Mouse (Mus musculus) limb, embryonic 11.5 days (tissue): Measurements from ENCODE around the gene Gm11168. TPM values are rescaled to one million over a fixed set of nuclear protein-coding genes. Genes with fewer than 3 reads are reported as not detected.
A peak's percentile ranks its signal among the peaks of the same experiment; 100 is the strongest.
"Not testable (repeated sequence)": the region's sequence is repeated elsewhere in the genome, so short reads cannot be mapped to it uniquely, and the experiment has no call there.

Experiments
- ATAC-seq: fragments of 200-750 bp; cut with Nextera tagmentation; 2 replicates; pipeline ENCODE4 v1.8.0; 2017; ENCODE audit warnings: low read depth; ENCODE audit not compliant: insufficient number of reproducible peaks, low FRiP score, low TSS enrichment
- DNase-seq: peaks from one replicate; pipeline ENCODE4 v3.0.0-alpha.2; 2015; ENCODE audit warnings: low spot score
- H3K27ac ChIP-seq: fragments of 300-500 bp; sonication (generic); replicated peaks from 2 replicates; pipeline ENCODE4 v1.5.1; 2014; ENCODE audit warnings: low read depth, mild to moderate bottlenecking, low read length
- H3K27me3 ChIP-seq: fragments of 300-500 bp; sonication (generic); 2 replicates; pipeline ENCODE4 v1.6.1; 2014; ENCODE audit warnings: mild to moderate bottlenecking, low read length, mixed read lengths; ENCODE audit not compliant: control insufficient read depth, insufficient read depth
- H3K36me3 ChIP-seq: fragments of 300-500 bp; sonication (generic); 2 replicates; pipeline ENCODE4 v1.6.1; 2014; ENCODE audit warnings: mild to moderate bottlenecking, low read length, moderate library complexity, mixed read lengths; ENCODE audit not compliant: control insufficient read depth, insufficient read depth
- H3K4me1 ChIP-seq: fragments of 300-500 bp; sonication (generic); 2 replicates; pipeline ENCODE4 v1.6.1; 2014; ENCODE audit warnings: low read length, mixed read lengths; ENCODE audit not compliant: control insufficient read depth, insufficient read depth
- H3K4me2 ChIP-seq: fragments of 300-500 bp; sonication (generic); 2 replicates; pipeline ENCODE4 v1.6.1; 2014; ENCODE audit warnings: low read depth, mild to moderate bottlenecking, moderate library complexity; ENCODE audit not compliant: severe bottlenecking
- H3K4me3 ChIP-seq: fragments of 300-500 bp; sonication (generic); 2 replicates; pipeline ENCODE4 v1.5.1; 2014; ENCODE audit warnings: low read depth, low read length
- H3K9ac ChIP-seq: fragments of 300-500 bp; sonication (generic); 2 replicates; pipeline ENCODE4 v1.6.1; 2014; ENCODE audit warnings: mild to moderate bottlenecking, low read length
- H3K9me3 ChIP-seq: fragments of 300-500 bp; sonication (generic); 2 replicates; pipeline ENCODE4 v1.6.1; 2016; ENCODE audit warnings: low read length; ENCODE audit not compliant: control insufficient read depth
- WGBS: fragments of 180-500 bp; shearing (Covaris S2); extraction: QIAGEN DNeasy Blood & Tissue Kit; methylation state at CpG from one replicate; pipeline ENCODE4 v1.1.7; 2014; 5-methylcytosine and 5-hydroxymethylcytosine counted together
- polyA plus RNA-seq: library from polyadenylated mRNA; unstranded; fragments of >200 nt; fragmentation: Nextera tagmentation; extraction: Ambion mirVana; gene quantifications from 2 replicates; pipeline ENCODE4 v1.2.1, GENCODE M21; 2014

The Gm11168 gene
- polyA plus RNA-seq, 1 experiment from 2014 or later, result not detected

DNA sequence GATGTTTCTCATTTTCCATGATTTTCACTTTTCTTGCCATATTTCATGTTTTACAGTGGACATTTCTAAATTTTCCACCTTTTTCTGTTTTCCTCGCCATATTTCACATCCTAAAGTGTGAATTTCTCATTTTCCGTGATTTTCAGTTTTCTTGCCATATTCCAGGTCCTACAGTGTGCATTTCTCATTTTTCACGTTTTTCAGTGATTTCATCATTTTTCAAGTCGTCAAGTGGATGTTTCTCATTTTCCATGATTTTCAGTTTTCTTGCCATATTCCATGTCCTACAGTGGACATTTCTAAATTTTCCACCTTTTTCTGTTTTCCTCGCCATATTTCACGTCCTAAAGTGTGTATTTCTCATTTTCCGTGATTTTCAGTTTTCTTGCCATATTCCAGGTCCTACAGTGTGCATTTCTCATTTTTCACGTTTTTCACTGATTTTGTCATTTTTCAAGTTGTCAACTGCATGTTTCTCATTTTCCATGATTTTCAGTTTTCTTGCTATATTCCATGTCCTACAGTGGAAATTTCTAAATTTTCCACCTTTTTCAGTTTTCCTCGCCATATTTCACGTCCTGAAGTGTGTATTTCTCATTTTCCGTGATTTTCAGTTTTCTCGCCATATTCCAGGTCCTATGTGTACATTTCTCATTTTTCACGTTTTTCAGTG is 20.3 kb downstream of the Gm11168 start, which contains the start of gene Gm10718:
Gene Gm10718, plus strand, starts transcription at position 236 of the 673 bp plus-strand sequence.
- not testable (repeated sequence) for ATAC-seq, H3K9me3 ChIP-seq
- WGBS, result 72% methylated on average over 9 of the region's 13 CpGs

DNA sequence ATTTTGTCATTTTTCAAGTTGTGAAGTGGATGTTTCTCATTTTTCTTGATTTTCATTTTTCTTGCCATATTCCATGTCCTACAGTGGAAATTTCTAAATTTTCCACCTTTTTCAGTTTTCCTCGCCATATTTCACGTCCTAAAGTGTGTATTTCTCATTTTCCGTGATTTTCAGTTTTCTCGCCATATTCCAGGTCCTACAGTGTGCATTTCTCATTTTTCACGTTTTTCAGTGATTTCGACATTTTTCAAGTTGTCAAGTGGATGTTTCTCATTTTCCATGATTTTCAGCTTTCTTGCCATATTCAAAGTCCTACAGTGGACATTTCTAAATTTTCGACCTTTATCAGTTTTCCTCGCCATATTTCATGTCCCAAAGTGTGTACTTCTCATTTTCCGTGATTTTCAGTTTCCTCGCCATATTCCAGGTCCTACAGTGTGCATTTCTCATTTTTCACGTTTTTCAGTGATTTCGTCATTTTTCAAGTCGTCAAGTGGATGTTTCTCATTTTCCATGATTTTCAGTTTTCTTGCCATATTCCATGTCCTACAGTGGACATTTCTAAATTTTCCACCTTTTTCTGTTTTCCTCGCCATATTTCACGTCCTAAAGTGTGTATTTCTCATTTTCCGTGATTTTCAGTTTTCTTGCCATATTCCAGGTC is 21.0 kb downstream of the Gm11168 start:
- 68% methylated on average over 15 of the region's 16 CpGs for WGBS
- H3K4me3 ChIP-seq, H3K9me3 ChIP-seq, DNase-seq, H3K9ac ChIP-seq, H3K36me3 ChIP-seq, H3K27ac ChIP-seq, H3K4me1 ChIP-seq, ATAC-seq, H3K27me3 ChIP-seq, H3K4me2 ChIP-seq: not testable (repeated sequence)

More for the DNA sequence above, 20.3 kb downstream of the Gm11168 start, which contains the start of gene Gm10718:
- not testable (repeated sequence) for H3K4me2 ChIP-seq, H3K4me1 ChIP-seq, H3K36me3 ChIP-seq, H3K4me3 ChIP-seq, H3K27ac ChIP-seq, DNase-seq, H3K9ac ChIP-seq, H3K27me3 ChIP-seq

DNA sequence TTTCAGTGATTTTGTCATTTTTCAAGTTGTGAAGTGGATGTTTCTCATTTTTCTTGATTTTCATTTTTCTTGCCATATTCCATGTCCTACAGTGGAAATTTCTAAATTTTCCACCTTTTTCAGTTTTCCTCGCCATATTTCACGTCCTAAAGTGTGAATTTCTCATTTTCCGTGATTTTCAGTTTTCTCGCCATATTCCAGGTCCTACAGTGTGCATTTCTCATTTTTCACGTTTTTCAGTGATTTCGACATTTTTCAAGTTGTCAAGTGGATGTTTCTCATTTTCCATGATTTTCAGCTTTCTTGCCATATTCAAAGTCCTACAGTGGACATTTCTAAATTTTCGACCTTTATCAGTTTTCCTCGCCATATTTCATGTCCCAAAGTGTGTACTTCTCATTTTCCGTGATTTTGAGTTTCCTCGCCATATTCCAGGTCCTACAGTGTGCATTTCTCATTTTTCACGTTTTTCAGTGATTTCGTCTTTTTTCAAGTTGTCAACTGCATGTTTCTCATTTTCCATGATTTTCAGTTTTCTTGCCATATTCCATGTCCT is 21.8 kb downstream of the Gm11168 start, which contains the start of gene Gm10717:
Gene Gm10717, plus strand, starts transcription at position 506 of the 556 bp plus-strand sequence.
- H3K27me3 ChIP-seq, H3K9ac ChIP-seq, DNase-seq, H3K4me2 ChIP-seq, H3K36me3 ChIP-seq, H3K4me1 ChIP-seq, H3K9me3 ChIP-seq, H3K4me3 ChIP-seq, ATAC-seq, H3K27ac ChIP-seq: not testable (repeated sequence)
- 73% methylated on average over 12 of the region's 12 CpGs for WGBS

DNA sequence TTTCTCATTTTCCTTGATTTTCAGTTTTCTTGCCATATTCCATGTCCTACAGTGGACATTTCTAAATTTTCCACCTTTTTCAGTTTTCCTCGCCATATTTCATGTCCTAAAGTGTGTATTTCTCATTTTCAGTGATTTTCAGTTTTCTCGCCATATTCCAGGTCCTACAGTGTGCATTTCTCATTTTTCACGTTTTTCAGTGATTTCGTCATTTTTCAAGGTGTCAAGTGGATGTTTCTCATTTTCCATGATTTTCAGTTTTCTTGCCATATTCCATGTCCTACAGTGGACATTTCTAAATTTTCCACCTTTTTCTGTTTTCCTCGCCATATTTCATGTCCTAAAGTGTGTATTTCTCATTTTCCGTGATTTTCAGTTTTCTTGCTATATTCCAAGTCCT is 22.5 kb downstream of the Gm11168 start:
- not testable (repeated sequence) for DNase-seq, H3K4me2 ChIP-seq

DNA sequence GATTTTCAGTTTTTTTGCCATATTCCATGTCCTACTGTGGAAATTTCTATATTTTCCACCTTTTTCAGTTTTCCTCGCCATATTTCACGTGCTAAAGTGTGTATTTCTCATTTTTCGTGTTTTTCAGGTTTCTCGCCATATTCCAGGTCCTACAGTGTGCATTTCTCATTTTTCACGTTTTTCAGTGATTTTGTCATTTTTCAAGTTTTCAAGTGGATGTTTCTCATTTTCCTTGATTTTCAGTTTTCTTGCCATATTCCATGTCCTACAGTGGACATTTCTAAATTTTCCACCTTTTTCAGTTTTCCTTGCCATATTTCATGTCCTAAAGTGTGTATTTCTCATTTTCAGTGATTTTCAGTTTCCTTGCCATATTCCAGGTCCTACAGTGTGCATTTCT is 23.0 kb downstream of the Gm11168 start:
- not testable (repeated sequence) for H3K4me2 ChIP-seq, ATAC-seq, H3K9me3 ChIP-seq, H3K27me3 ChIP-seq, H3K4me3 ChIP-seq, H3K4me1 ChIP-seq, H3K36me3 ChIP-seq, DNase-seq, H3K27ac ChIP-seq, H3K9ac ChIP-seq
- 73% methylated on average over 5 of the region's 5 CpGs for WGBS

More for the DNA sequence above, 22.5 kb downstream of the Gm11168 start:
- not testable (repeated sequence) for H3K27ac ChIP-seq, H3K4me1 ChIP-seq, H3K27me3 ChIP-seq, ATAC-seq, H3K36me3 ChIP-seq, H3K4me3 ChIP-seq, H3K9ac ChIP-seq, H3K9me3 ChIP-seq
- WGBS, result 67% methylated on average over 4 of the region's 6 CpGs

DNA sequence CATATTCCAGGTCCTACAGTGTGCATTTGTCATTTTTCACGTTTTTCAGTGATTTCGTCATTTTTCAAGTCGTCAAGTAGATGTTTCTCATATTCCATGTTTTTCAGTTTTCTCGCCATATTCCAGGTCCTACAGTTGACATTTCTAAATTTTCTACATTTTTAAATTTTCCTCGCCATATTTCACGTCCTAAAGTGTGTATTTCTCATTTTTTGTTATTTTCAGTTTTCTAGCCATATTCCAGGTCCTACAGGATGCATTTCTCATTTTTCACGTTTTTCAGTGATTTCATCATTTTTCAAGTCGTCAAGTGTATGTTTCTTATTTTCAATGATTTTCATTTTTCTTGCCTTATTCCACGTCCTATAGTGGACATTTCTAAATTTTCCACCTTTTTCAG is 23.6 kb downstream of the Gm11168 start:
- not testable (repeated sequence) for H3K4me1 ChIP-seq, ATAC-seq, H3K36me3 ChIP-seq, DNase-seq, H3K27me3 ChIP-seq, H3K27ac ChIP-seq, H3K9me3 ChIP-seq, H3K4me2 ChIP-seq, H3K4me3 ChIP-seq, H3K9ac ChIP-seq
- 65% methylated on average over 9 of the region's 9 CpGs for WGBS

DNA sequence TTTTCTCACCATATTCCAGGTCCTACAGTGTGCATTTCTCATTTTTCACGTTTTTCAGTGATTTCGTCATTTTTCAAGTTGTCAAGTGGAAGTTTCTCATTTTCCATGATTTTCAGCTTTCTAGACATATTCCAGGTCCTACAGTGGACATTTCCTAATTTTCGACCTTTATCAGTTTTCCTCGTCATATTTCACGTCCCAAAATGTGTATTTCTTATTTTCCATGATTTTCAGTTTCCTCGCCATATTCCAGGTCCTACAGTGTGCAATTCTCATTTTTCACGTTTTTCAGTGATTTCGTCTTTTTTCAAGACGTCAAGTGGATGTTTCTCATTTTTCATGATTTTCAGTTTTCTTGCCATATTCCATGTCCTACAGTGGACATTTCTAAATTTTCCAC is 24.1 kb downstream of the Gm11168 start:
- not testable (repeated sequence) for H3K36me3 ChIP-seq, H3K9ac ChIP-seq, ATAC-seq, H3K27me3 ChIP-seq, H3K9me3 ChIP-seq, H3K4me3 ChIP-seq, H3K27ac ChIP-seq, H3K4me2 ChIP-seq, H3K4me1 ChIP-seq
- peak; percentile 51 for DNase-seq
- 72% methylated on average over 9 of the region's 9 CpGs for WGBS

DNA sequence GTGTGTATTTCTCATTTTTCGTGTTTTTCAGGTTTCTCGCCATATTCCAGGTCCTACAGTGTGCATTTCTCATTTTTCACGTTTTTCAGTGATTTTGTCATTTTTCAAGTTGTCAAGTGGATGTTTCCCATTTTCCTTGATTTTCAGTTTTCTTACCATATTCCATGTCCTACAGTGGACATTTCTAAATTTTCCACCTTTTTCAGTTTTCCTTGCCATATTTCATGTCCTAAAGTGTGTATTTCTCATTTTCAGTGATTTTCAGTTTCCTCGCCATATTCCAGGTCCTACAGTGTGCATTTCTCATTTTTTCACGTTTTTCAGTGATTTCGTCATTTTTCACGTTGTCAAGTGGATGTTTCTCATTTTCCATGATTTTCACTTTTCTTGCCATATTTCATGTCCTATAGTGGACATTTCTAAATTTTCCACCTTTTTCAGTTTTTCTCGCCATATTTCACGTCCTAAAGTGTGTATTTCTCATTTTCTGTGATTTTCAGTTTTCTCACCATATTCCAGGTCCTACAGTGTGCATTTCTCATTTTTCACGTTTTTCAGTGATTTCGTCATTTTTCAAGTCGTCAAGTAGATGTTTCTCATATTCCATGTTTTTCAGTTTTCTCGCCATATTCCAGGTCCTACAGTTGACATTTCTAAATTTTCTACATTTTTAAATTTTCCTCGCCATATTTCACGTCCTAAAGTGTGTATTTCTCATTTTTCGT is 26.3 kb downstream of the Gm11168 start:
- H3K4me3 ChIP-seq, H3K27me3 ChIP-seq, H3K27ac ChIP-seq, H3K9me3 ChIP-seq, ATAC-seq, H3K9ac ChIP-seq, H3K36me3 ChIP-seq, H3K4me2 ChIP-seq, H3K4me1 ChIP-seq, DNase-seq: not testable (repeated sequence)
- WGBS, result 65% methylated on average over 12 of the region's 16 CpGs
